Mouse (Mus musculus): ENCODE data around the gene F2rl1.
A peak's percentile ranks its signal among the peaks of the same experiment; 100 is the strongest.
"Not testable (repeated sequence)": the region's sequence is repeated elsewhere in the genome, so short reads cannot be mapped to it uniquely, and the experiment has no call there.

Gene F2rl1

DNA sequence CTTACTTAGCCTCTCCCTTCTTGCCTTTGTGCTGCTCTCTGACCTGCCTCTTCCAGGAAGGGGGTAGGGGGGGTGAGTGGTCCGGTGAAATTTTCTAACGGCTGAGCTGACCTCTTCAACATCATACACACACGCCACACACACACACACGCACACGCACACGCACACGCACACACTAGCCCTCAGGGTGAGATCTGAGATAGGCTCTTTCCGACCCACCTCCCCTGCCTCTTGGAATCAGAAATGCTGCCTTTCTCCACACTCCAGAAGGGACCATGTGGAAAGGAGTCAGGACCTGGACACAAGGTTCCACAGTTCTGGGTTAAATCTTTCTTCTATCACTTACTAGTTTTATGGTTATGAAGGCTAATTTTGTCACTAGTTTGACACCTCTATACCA lies 8.6 kb upstream of the F2rl1 start:
- peak; percentile 55 for DNase-seq

DNA sequence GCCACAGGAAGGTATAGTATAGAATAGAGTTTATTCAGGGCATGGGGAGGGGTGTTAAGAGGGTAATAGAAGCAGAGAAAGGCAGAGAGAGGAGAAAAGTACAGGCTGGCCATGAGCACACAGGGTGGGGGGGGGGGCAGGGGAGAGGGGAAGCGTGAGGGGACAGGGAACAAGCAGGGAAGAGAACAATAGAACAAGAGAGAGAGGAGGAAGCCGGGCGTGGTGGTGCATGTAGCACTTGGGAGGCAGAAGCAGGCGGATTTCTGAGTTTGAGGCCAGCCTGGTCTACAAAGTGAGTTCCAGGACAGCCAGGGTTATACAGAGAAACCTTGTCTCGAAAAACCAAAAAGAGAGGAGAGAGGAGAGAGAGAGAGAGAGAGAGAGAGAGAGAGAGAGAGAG lies 8.1 kb upstream of the F2rl1 start:
- not testable (repeated sequence) for DNase-seq

DNA sequence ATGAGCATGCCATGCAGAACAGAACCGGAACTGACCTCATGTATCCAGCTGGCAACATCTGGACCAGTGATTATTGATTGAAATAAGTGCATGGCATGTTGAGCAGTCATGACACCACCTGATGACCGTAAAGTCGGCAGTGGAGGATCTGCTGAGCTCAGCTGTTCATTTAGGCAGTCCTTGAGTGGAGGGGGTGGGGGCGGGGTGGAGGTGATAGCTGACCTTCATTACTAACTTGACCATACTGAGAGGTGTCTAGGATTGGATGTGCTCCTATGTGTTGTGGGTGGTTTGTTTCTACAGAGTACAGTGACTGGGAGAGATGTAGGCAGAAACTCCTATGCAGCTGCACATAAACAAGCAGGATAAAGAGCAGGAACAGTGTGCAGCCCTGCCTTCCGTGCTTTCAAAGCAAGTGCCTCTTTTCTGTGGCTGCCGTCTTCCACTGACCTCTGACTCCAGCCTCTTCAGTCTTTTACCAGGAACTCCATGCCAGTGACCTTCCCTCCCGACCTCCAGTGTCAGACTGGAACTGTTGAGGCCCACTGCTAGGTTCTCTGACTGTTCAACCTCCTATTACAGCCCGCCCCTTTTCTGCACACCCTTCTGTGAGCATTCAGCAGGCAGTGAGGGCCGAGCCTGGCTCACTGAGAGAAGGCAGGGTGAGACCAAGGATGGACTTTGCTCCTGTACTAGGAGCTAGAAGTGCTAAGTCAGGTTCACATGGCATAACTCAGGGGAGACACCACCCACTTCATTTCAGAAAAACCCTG lies 6.4 kb upstream of the F2rl1 start:
- no peak for DNase-seq

DNA sequence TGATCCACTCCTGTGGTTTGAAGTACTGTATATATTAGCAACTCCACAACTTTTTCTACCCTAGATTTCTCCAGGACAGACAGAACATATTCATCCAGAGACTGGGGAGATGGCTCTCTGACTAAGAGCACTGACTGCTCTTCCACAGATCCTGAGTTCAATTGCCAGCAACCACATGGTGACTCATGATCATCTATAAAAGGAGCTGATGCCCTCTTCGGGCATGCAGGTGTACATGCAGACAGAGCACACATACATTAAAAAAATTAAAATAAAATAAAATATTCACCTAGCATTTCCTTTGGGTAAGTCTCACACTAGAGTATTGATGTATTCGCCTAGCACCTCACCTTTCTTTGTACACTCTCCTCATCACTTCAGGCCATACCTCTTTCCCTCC lies 4.2 kb upstream of the F2rl1 start:
- DNase-seq = no peak

DNA sequence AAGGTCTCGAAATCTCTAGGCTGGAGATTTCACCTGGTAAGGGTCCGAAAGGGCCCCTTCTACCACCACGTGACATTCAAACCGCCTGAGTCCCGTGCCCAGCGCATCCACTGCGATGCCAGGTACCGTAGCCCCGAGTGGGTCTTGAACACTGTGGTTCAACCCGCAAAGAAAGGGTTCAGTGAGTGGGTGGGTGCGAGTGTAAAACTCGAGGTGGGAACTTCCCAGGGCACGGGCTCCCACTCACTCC lies 678 bp downstream of the F2rl1 start:
- peak; percentile 47 for DNase-seq

DNA sequence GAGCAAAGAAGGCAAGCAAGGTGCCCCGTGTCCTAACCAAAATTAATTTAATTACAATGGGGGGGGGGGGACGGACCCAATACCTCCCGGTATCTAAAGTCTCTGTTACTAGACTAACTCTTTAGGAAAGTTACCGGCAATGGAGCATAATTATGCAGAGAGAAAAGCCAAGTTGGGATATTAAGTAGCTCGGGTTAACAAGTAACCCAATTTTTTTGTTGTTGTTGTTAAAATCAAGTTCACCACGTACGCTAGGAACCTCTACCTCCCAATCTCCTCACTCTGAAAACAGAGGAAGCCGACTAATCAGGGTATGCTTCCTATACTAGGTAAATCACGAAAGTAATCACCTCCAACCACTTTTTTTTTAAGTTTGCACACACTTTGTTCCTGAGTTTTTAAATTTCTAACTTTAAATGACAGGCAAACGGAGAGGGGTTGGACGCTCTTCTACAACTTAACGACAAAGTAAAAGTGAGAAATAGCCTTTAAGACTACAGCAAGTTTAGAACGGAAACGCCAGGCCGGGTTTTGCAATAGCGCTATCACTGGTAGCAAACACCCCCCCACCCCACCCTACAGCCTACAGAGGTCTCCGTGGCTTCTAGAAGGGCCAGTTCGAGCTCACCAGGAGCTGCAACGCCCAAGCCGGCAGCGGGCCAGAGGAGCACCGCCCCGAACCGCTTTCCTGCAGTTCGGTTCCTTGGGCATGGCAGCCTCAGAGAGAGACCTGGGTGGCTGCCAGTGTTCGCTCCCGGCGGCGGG lies 1.2 kb downstream of the F2rl1 start:
- peak; percentile 38 for DNase-seq

DNA sequence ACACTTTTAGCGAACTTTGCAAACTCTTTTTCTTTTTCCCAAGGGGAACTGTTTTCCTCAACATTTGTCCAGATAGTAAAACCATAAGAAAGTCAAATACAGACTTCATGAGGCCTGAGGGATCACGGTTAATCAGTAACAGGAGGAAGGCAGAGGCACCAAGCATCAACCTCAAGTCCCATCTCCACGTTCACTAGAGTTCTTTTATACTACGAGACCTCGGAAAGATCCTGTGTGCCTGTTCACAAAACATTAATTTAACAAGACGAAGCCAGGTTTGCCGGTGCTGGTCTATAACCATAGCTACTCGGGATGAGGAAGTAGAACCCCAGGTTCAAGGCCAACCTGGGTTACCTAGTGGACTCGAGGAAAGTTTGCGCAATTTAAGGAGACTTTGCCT lies 2.9 kb downstream of the F2rl1 start:
- no peak for DNase-seq

DNA sequence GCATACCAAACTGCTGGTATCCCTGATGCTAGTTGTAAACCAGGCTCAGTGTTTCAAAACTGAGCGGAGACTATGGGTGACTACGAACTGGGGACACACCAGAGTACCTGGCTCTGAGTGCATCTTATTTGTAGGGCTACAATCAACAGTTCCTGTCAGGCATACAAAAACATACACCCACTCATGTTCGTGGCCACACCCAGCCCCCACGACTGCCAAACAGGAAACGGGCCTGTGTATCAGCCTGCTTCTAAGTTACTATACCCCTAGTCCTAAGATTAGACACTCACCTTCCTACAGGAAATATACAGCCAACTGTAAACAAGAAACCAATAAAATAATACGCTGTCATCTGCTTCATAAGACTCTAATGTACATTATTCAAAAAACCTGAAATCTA lies 4.0 kb downstream of the F2rl1 start:
- DNase-seq = no peak

DNA sequence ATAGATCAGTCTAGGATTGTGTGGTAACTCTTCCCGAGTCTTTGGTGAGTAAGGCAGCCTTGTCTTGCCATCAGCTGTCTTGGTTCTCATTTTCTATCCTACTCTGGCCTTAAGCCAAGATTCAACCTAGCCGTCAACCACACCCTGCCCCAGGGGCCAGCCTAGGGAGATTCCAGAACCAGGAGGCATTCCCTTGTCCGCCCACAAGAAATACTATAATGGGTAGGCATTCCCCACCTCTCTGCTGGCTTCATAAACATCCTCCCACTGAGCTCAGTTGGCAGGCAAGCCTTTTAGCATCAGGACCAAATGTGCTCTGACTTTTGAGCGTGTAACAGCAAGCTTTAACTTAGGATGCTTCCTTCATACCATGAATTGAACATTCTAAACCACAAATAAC lies 10.3 kb downstream of the F2rl1 start:
- no peak for DNase-seq

DNA sequence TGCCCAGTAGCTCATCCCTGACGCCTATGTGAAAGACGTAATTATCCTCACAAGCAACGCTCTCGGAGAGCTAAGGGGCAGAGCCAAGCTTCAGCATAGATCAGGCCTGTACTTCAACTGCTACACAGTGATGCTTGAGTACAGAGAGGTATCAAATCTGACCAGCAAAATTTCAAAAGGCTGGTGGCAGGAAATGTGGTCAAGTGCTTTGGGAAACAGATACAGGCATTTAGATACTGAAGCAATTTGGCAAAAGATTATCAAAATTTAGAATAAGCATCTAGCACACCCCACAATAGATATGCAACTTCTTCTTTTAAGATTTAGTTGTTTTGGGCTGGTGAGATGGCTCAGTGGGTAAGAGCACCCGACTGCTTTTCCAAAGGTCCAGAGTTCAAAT lies 15.0 kb downstream of the F2rl1 start:
- no peak for DNase-seq

DNA sequence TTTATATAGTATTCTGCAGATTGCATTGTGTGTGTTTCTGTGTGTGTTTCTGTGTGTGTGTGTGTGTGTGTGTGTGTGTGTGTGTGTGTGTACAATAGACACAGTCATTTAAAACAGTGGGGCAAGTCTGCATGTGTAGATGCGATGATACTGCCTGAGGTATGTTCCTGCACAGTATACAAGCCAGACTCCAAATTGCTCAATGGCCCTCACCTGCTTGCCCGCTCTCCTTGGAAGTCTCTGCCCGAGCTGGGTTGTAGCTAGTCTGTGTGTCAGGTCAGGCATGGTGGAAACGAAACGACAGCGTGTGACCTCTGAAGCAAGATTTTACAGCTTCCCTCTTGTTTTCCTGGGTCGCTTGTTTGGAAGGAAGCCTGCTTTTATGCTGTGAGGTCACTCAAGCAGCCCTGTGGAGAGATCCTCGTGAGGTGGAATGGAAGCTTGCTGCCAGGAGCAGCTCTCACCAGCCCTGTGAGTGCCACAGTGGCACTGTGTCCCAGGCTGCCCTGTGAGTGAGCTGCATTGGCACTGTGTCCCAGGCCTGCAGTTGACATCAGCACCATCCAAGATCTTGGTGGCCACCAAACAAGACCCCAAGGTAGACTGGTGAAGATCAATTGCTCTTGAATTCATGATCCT lies 21.6 kb downstream of the F2rl1 start:
- peak; percentile 11 for DNase-seq

DNA sequence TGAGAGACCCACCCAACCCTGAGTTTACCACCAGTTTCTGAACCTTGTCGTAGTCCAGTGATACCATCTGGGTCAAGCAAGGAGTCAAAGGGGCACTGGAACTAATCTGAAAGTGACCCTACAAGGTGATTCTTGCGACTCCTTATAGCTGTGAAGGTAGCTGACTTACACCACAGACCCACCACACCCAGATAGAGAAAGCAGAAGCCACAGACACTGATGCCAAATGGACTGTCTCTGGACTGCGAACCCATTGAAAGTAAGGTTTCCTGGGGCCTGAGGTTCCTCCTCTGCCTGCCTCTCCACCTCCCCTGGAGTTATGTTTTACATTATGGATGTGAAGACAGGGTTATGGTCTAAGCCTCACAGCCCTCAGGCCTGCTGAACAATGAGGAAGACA lies 28.4 kb downstream of the F2rl1 start:
- no peak for DNase-seq

DNA sequence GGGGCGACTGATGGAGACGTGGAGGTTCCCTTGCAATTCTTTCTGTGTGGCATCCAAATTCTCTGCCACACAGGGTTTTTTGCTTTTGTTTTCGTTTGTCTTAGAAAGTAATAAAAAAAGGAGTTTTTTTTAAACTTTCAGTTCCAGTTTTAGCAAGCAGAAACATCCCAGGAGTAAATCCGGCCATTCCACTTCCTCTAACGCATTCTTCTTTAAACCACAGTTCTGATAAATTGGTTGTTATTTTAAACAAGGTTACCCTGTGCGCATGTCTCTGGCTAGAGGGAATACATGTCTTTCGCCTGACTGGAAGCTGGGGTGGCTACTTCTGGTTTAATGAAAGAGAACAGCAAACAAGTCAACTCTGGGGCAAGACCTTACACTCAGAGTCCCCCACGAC lies 30.2 kb downstream of the F2rl1 start:
- DNase-seq = no peak

DNA sequence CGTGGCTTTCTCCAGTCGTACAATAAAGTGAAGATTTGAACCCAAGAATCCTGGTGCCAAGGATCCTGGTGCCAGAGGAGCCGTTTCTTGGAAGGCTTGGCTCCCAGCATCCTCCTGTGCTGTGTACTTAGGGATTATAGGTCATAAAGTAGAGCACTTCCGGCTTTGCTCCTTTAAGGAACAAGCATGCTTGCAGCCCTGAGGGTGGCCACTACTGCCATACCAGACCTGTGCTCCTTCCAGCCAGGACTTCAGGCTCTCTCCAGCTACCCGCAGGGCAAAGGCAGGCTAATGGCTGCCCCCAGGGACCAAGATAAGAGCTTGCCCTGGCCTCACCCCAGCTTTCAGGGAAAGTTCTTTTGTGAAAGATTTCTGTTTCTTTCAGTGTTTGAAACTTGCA lies 31.7 kb downstream of the F2rl1 start:
- no peak for DNase-seq

DNA sequence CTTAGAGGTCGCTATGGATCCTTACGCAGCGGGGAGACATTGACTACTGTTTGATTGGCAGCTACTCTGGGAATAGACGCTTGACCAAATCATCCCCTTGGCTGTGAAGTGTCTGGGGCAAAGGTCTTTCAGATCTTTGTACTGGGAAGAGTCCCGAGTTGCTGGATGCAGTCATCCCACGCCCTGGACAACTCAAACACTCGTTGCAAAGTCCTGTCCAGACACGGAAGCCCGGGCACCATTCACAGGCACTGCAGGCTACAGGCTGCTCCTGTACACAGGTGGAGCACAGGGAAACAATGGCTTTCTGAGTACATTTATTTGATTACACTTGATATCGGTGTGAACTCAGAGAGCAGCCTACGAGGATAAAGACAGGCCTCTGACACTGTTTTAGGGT lies 33.7 kb downstream of the F2rl1 start:
- DNase-seq = no peak

DNA sequence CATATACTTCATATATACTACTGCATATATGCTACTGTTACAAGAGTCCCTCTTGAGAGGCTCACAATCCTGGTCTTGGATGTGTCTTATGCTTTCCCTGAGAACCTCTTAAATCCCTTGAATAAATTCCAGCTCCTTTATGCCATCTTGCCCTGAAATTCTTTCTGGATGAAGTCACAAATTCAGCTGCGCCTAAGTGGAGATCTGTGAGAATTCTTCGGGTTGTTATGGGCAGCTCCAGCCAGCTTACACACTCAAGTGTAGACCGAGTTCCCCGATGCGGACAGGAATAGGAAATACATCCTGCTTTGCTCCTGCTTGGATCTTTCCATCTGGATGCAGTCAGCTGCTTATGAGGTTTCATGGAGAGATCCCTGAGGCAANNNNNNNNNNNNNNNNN lies 40.4 kb downstream of the F2rl1 start:
- DNase-seq = no peak

DNA sequence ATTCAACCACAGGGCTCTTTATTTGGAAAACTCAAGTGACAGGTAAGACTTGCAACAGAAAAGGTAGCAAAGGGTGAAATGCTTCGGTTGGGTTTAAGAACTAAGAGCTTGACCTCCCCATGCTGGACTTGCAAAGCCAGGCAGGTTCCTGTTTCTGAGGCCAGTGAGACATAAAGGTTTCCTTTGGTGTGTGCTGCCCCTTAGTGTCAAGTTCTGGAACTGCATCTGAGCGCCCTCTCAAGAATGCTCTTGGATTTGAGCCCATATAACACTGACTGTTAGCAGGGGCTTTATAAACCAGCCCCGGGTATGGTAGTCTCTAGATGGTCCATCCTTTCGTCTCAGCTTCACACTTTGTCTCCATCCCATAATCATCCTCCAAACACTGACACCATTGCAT lies 43.6 kb downstream of the F2rl1 start:
- DNase-seq = peak; percentile 87

DNA sequence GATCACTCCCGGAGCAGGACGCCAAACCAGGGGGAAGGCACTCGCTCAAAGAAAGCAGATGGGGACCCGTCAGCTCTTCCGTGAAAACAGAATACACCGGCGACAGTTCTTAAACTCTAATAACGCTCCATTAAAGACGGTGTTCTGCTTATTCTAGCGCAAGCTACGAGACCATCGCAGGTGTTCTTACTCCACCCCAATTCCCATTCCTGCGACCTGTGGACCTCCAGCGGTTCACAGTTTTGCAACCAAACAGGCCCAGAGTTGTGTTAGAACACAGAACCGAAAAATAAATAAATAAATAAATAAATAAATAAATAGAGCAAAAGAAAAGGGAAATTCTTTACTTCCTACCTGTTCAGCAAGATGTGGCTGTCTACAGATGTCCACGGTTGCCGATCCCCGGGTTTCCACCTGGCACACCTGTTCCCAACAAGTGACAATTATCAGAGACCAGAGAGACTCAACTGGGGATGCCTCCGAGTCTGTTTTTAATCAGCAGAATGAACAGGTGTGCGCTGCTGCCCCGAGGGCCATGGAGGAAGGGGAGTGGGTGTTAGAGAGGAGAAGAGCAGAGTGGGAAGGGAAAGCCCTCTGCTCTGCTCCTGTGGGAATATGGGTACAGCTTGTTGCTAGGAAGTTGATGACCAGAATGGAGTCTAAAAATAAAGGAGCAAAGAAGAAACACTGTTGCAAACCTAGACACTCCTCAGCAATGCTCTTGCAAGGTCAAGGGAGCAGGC lies 46.2 kb downstream of the F2rl1 start, which contains the start of gene S100z:
TSS of gene S100z (minus strand) at position 51 of the 743 bp plus-strand sequence.
- DNase-seq = no peak

DNA sequence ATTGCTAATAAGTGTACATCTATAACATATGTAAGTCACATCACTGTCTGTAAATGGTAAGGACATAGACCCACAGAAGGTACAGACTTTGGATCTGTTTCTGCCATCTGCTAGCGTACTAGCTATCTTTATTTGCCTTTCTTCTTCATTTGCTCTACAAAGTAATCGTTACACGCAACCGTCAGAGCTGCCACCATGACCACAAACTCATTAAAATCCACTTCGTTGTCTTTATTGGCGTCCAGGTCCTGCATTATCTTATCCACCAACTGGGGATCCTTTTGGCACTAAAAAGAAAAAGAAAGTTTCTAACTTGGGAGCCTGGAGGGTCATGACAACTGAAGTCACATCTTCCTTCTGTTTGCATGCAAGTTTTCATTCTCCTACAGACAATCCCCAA lies 47.9 kb downstream of the F2rl1 start:
- DNase-seq = no peak

DNA sequence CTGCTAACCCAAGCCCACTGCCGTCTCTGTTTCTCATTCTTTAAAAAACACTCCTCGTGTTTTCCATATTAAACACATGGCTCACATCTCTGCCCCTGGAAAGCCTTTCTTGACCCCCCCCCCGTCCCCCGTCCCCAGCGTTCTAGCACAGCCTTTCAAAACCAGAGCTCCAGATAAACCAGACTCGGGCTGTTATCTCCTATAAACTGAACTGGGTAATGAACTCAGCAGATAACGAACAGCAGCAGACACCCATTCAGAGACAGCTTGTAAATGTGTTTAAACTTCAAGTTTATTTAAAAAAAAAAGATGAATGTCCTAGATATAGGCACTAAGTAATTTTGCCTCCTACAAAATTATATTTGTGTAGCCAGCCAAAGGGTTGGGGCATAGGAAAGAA lies 49.9 kb downstream of the F2rl1 start:
- no peak for DNase-seq

DNA sequence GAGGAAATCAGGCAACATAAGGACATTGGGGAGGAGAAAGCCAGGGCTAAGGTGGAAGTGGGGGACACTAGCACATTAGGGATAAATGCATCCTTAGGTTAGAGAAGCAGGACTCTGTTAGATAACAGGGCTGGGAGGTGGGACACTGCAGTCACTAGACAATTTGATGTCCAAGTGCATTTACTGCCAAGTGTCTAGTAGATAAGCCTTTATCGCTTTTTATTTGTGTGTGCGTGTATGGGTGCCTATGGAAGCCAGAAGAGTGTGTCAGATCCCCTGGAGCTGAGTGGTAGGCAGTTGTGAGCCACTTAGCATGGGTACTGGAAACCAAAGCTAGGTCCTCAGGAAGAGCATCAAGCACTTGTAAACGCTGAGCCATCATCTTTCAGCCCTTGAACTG lies 50.7 kb downstream of the F2rl1 start:
- no peak for DNase-seq

DNA sequence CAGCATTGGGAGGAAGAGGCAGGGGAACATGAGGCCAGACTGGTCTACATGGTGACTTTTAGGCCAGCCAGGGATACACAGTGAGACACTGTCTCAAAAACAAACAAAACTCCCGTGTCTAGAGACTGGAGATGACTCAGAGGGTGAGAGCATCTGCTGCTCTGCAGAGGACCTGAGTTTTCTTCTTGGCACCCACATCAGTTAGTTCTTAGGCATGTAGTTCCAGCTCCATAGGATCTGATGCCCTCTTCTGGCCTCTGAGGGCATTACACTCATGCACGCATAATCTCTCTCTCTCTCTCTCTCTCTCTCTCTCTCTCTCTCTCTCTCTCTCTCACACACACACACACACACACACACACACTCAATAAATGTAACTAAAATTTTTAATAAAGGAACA lies 54.1 kb downstream of the F2rl1 start:
- peak; percentile 52 for DNase-seq

Data from retina, postnatal 1 day (tissue).